Mouse (Mus musculus): ENCODE data around the gene Elmsan1.

The Elmsan1 gene

DNA sequence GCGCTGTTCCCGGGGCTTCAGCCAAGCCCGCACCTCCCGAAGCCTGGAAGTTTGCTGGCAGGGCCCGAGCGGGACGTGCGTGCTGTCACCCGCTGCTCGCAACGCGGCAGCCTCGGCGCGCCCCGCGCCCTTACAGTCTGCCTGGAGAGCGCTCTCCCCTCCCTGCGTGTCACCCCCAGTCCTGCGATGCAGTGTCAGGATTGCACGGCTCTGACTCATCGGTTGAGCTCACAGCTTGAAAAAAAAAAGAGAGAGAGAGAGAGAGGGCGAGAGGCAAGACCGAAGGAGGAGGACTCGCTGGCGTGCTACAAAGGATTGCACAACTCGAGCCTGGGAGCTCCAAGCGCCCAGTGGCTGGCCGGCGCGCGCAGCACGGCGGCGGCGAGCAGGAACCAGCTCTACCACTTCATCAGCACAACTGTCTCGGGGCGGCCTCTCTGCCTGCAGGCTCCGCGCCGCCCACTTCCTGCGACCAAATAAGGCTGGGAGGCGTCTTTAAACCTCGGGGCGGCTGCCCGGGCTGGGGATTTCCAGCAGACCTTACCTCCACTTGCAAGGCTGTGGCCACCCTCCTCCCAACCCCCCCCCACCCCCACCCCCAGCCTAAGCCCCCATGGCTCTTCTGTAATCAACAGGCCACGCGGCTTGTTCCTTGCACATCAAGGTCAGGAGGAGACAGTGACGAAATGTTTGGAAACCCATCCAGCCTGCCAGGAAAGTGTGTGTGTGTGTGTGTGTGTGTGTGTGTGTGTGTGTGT is 24.9 kb downstream of the Elmsan1 start:
- peak; percentile 84 for DNase-seq (ENCODE audit: low spot score)

DNA sequence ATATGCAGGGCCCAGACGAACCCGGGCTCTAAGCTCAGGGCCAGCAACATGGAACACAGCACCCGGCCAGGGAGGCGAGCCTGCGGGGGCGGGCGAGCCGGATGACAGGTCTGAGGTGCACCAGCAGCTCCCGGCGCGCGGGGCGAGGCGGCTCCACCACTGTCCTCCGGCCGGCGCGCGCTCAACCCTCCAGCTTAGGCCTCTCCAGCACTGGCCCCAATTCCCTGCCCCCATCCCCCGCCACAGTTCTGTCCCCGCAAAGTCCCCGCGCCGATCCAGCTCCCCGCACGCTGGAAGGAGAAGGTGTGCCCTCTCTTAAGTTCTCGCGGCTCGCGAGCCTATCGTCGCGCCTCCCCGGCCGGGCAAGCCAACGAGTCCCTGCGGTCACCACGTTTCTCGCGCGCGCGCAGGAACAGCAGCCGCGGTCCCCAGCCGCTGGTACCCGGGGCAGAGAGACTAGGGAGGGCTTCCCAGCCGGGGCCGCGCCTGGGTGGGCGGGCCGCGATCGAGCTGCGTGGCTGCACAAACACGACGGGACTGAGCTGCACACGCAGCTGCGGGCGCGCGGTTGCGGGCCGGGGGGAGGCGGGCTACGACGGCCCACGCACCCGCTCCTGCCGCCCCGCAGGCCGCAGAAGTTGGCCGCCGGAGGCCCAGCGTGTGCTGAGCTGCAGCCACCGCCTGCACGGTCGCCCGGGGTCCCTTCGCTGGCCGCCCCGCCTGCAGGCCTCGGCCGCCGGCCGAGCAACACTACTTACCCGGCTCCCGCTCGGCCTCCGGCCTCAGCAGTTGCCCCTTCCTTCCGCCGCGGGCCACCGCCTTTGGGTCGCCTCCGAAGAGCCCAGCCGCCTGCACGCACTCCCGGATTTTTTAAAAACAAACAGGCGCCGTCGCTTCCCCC is 25.7 kb downstream of the Elmsan1 start:
- no peak for DNase-seq (ENCODE audit: low spot score)

GRCm38 (mm10) chr12:84192280-84192679 is 26.4 kb downstream of the Elmsan1 start:
- no peak for DNase-seq (ENCODE audit: low spot score)

- no peak for DNase-seq (ENCODE audit: low spot score)
Measured at GRCm38 (mm10) chr12:84191770-84192169, 26.9 kb downstream of the Elmsan1 start.

DNA sequence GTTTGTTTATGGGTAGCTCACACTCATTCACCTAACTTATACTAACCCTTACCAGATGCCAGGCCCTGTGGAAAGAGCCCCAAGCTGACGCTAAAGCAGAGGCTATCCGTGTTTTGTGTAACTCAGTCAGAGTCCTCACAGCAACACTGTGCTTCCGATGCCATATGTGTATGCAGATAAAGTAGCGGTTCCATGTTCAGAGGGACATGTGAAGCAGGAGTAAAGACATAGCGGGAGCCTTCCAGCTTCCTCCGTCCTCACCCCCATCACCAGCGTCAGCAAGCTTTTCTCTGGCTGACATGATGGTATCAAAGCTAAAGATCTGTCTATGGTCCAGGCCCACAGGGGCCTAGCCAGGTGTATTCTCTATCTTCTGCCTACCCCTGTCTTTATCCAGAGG is 27.5 kb downstream of the Elmsan1 start:
- DNase-seq (ENCODE audit: low spot score) = no peak

- no peak for DNase-seq (ENCODE audit: low spot score)
Measured at GRCm38 (mm10) chr12:84190151-84190820, 28.4 kb downstream of the Elmsan1 start.

- DNase-seq (ENCODE audit: low spot score) = no peak
Measured at GRCm38 (mm10) chr12:84188881-84189444, 29.7 kb downstream of the Elmsan1 start.

DNA sequence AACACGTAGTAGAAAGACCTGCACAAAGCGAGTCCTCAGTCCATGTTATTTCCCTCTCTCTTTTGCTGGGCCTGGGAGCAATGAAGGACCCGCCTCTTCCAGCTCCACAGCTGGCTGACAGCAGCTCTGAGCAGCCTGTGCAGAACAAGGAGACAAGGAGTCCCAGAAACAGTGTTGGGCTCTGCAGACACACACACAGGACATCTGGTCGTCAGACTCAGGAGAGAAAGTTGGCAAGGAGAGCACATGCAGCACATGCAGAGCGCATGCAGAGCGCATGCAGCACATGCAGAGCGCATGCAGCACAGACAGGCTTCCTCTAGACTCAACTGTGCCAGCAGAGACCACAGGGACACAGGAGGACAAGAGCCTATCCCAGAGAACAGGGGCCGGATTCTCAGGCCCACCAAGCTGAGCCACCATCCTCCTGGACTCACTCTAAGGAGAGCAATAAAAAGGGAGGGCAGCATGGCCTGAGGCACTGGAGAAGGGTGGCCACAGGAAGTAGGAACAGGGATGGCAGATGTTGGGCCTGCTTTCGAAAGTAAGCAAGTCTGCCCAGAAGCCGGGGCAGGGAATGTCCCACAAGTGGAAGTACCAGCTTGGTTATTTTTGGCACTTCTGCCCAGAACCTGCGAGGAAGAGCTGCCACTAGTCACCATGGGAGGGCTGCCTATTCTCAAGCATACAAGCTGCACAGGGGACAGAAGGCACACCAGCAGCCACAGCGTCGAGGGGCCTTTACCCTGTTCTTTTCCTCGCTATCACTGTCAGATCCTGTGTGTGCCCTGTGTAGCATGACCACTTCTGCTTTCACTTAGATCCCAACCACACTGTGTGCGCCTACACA is 30.7 kb downstream of the Elmsan1 start:
- no peak for DNase-seq (ENCODE audit: low spot score)

GRCm38 (mm10) chr12:84186950-84187349 is 31.7 kb downstream of the Elmsan1 start:
- DNase-seq (ENCODE audit: low spot score) = no peak

GRCm38 (mm10) chr12:84186536-84186935 is 32.1 kb downstream of the Elmsan1 start:
- DNase-seq (ENCODE audit: low spot score) = no peak

- DNase-seq (ENCODE audit: low spot score) = no peak
Measured at GRCm38 (mm10) chr12:84185547-84185946, 33.1 kb downstream of the Elmsan1 start.

DNA sequence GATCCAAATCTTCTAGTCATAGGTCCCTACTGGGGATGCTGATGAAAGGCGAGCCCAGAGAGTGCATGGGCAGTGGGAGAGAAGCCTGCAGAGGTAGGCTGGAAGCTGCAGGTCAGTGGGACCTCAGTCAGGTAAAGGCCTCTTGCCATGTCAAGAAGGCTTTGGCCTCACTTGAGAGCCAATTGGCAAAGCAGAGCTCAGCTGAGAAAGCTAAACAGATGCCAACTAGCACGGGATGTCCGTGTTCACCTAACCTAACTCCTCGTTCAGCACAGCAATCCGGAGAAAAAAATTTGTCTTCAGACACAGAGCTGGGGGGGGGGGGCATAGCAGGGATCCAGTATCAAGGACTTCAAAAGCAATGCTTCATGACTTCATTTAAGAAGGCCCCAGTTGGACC is 33.7 kb downstream of the Elmsan1 start:
- DNase-seq (ENCODE audit: low spot score) = no peak

- DNase-seq (ENCODE audit: low spot score) = no peak
Measured at GRCm38 (mm10) chr12:84181999-84182398, 36.7 kb downstream of the Elmsan1 start.

DNA sequence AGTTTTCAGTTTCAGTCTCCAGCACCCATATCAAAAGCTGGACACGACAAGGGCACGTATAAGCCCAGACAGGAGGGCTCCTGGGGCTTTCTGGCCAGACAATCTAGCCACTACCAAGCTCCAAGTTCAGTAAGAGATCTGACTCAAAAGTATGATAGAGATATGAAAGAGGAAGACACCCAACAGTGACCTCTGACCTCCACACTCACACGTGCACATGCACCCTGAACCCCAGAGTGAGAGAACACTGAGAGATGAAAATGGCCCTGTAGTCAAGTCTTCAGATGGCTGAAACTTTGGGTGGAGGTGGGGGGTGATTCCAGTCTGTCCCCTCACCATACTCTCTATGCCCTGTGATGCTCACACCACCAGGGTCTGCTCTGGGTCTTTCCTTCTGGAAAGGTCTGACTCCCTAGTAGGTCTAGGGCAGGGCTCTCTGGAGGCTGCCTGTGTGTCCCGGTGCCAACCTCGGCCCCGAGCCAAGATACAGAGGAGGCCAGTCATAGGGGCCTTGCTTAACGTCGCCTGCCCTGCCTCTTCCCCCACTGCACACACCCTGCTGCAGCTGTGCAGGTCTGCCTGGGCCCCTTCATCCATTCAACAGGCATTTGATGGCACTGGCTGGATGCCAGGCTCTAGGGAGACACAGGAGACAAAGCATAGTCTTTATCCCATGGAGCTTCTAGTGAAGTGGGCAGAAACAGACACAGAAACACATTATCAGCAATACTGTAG is 37.8 kb downstream of the Elmsan1 start:
- DNase-seq (ENCODE audit: low spot score) = no peak

DNA sequence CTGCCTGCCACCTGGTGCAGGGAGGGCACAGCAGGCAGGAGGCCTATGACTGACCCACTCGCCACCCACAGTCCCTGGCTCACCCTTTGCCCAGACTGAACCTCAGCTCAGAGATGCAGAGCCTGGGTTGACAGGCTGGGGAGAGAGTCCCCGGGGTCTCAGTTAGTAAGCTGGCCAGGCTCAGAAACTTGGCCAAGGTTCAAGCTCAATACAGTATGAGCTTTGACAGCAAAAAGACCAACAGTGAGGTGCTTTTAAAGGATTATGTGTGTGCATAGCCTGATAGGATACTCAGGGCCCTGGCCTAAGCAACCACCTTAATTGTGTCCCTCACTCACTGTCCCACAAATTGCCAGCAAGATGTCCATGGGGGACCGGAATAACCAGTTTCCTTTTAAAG is 38.6 kb downstream of the Elmsan1 start:
- no peak for DNase-seq (ENCODE audit: low spot score)

GRCm38 (mm10) chr12:84178652-84179445 is 39.8 kb downstream of the Elmsan1 start:
- DNase-seq (ENCODE audit: low spot score) = no peak

- DNase-seq (ENCODE audit: low spot score) = no peak
Measured at GRCm38 (mm10) chr12:84178052-84178451, 40.6 kb downstream of the Elmsan1 start.

GRCm38 (mm10) chr12:84176886-84177765 is 41.6 kb downstream of the Elmsan1 start:
- DNase-seq (ENCODE audit: low spot score) = no peak

Data from spleen, adult 12 weeks (tissue).